Mouse (Mus musculus) hindbrain, embryonic 12.5 days (tissue): ENCODE results near the gene Eepd1. TPM values are rescaled to one million over a fixed set of nuclear protein-coding genes. Genes with fewer than 3 reads are reported as not detected.

Experiments used
- ATAC-seq: fragments of 200-750 bp; cut with Nextera tagmentation; 2 replicates; pipeline ENCODE4 v1.8.0; 2017; ENCODE audit warnings: moderate TSS enrichment; ENCODE audit not compliant: low FRiP score
- H3K27ac ChIP-seq: fragments of 300-500 bp; sonication (generic); 2 replicates; pipeline ENCODE4 v1.5.1; 2016; ENCODE audit warnings: mild to moderate bottlenecking
- H3K27me3 ChIP-seq: fragments of 300-500 bp; sonication (generic); 2 replicates; pipeline ENCODE4 v1.6.1; 2016; ENCODE audit warnings: mild to moderate bottlenecking
- H3K36me3 ChIP-seq: fragments of 300-500 bp; sonication (generic); 2 replicates; pipeline ENCODE4 v1.6.1; 2016; ENCODE audit warnings: mild to moderate bottlenecking
- H3K4me1 ChIP-seq: fragments of 300-500 bp; sonication (generic); 2 replicates; pipeline ENCODE4 v1.6.1; 2016
- H3K4me2 ChIP-seq: fragments of 300-500 bp; sonication (generic); replicated peaks from 2 replicates; pipeline ENCODE4 v1.6.1; 2016; ENCODE audit warnings: mild to moderate bottlenecking
- H3K4me3 ChIP-seq: fragments of 300-500 bp; sonication (generic); 2 replicates; pipeline ENCODE4 v1.5.1; 2016; ENCODE audit warnings: mild to moderate bottlenecking
- H3K9ac ChIP-seq: fragments of 300-500 bp; sonication (generic); 2 replicates; pipeline ENCODE4 v1.6.1; 2016; ENCODE audit warnings: mild to moderate bottlenecking, moderate library complexity
- H3K9me3 ChIP-seq: fragments of 300-500 bp; sonication (generic); replicated peaks from 2 replicates; pipeline ENCODE4 v1.6.1; 2016; ENCODE audit warnings: mild to moderate bottlenecking
- WGBS: fragments of 180-500 bp; shearing (Covaris S2); methylation state at CpG from one replicate; pipeline ENCODE4 v1.1.7; 2016; 5-methylcytosine and 5-hydroxymethylcytosine counted together
- polyA plus RNA-seq: library from polyadenylated mRNA; unstranded; fragments of >200 nt; fragmentation: Nextera tagmentation; extraction: Ambion mirVana; gene quantifications from 2 replicates; pipeline ENCODE4 v1.2.1, GENCODE M21; 2016

Eepd1 gene
- polyA plus RNA-seq, 1 experiment from 2014 or later = 8.0 TPM

GRCm38 (mm10) chr9:25482322-25482998 lies 1.1 kb downstream of the Eepd1 start:
- WGBS = 43% methylated on average over 22 of the region's 22 CpGs
- peak overlapping the region; percentile 88 for H3K4me2 ChIP-seq
- no peak overlapping the region for H3K27ac ChIP-seq
- no peaks in the 10 kb centered on the region for H3K9me3 ChIP-seq
- 0 out of 2 replicates have a peak overlapping the region, but pooled peaks have one; percentile 73 for H3K9ac ChIP-seq
- H3K4me3 ChIP-seq = peak overlapping the region; percentile 72
- no peak for ATAC-seq
- peaks cover 9% of the 10 kb centered on the region for H3K4me1 ChIP-seq
- peaks cover 6% of the 10 kb centered on the region; the same call in 1 of the 2 replicates for H3K27me3 ChIP-seq
- no peaks in the 10 kb centered on the region for H3K36me3 ChIP-seq

DNA sequence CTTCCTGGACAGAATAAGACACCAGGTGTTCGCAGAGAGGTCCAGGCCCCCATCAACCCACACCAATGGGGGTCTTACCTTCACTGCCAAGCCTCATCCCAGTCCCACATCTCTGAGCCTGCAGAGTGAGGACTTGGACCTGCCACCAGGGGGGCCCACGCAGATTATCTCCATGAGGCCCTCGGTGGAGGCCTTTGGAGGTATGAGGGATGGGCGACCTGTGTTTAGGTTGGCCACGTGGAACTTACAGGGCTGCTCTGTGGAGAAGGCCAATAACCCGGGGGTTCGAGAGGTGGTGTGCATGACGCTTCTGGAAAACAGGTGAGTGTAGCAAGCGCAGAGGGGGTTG lies 1.6 kb downstream of the Eepd1 start:
- no peaks in the 10 kb centered on the region for H3K36me3 ChIP-seq
- no peaks in the 10 kb centered on the region for H3K9me3 ChIP-seq
- H3K27me3 ChIP-seq = peaks cover 6% of the 10 kb centered on the region; the same call in 1 of the 2 replicates
- no peak overlapping the region for H3K4me2 ChIP-seq
- no peak overlapping the region for H3K27ac ChIP-seq
- 90% methylated on average over 9 of the region's 9 CpGs for WGBS
- ATAC-seq = no peak
- peaks cover 11% of the 10 kb centered on the region for H3K4me1 ChIP-seq
- no peak overlapping the region for H3K9ac ChIP-seq
- no peak overlapping the region for H3K4me3 ChIP-seq

DNA sequence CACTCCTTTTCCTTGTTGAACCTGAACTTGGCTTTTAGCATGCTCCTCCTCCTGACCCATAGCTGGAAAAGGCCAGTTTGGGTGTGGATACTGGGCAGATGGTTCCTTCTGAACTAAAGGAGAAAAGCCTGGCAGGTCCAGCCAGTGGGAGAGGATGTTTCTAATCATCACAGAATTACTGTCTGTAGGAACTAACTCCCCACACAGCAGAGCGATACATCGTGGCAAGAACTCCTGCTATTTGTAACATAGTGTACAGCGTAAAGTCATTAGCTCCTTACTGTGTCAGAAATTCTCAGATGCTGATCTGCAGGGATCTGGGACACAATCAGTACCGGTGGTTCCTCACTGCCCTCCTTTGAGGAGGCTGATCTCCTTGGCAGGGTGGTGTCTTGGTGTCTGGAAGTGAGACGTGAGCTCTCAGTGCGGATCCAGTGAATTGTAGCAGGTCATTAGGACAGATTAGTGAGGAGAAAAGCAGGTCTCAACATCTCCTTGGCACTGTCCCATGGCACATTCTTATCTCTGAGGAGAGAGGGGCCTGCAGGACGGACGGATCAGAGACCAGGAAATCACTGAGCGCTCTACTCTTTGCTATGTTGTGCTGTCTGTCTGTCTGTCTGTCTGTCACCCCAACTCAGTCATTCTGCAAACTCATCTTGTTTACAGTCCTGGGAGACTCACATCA lies 2.7 kb downstream of the Eepd1 start:
- H3K9ac ChIP-seq = no peak overlapping the region
- no peaks in the 10 kb centered on the region for H3K36me3 ChIP-seq
- H3K4me3 ChIP-seq = no peak overlapping the region
- 76% methylated on average over 9 of the region's 9 CpGs for WGBS
- ATAC-seq = no peak
- peaks cover 11% of the 10 kb centered on the region for H3K4me1 ChIP-seq
- no peak overlapping the region for H3K27ac ChIP-seq
- H3K9me3 ChIP-seq = no peaks in the 10 kb centered on the region
- H3K27me3 ChIP-seq = peaks cover 6% of the 10 kb centered on the region; the same call in 1 of the 2 replicates
- H3K4me2 ChIP-seq = peak overlapping the region; percentile 13; the same call in 1 of the 2 replicates

DNA sequence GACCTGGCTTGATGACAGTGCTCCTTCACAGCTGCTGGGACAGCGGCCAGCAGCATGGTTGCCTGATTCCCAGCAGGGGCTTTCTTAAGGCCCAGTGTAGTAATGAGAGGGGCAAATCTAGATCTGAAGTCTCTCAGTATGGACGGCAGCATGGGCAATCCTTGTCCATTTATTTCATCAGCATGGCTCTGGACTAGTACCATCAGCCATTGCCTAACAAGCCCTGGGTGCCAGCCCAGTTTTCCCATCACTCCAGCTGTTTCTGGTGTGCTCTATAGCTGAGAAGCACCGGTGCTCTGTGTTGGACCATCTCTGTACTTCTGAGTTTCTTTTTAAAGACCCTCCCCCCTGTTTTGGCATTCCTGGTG lies 3.3 kb downstream of the Eepd1 start:
- ATAC-seq = no peak
- Histone ChIP-seq H3K9ac (no peak overlapping the region), H3K4me1 (peaks cover 11% of the 10 kb centered on the region), H3K9me3 (no peaks in the 10 kb centered on the region), H3K27me3 (peaks cover 6% of the 10 kb centered on the region; the same call in 1 of the 2 replicates), H3K27ac (no peak overlapping the region), H3K4me3 (no peak overlapping the region), H3K36me3 (no peaks in the 10 kb centered on the region), H3K4me2 (0 out of 2 replicates have a peak overlapping the region, but pooled peaks have one; percentile 13)
- WGBS = 63% methylated on average over 3 of the region's 3 CpGs

DNA sequence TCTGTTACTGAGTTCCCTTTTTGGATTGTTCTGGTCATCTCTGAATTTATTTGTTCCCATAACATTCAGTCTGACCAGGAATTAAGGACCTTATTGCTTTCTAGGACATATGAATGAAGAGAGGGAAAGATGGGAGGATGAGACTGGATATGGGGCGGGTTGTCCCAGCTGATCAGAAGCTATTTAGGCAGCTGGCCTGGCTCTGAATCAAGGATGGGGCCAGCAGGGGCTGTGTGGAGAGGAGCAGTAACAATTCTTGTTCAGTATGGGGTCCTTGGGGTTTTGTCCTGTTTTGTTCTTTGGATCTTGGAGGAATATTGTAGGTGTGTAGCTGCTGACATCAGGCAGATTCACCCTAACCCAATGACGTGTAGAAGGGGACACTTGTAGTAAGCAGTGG lies 3.7 kb downstream of the Eepd1 start:
- Histone ChIP-seq H3K27me3 (peaks cover 6% of the 10 kb centered on the region; the same call in 1 of the 2 replicates), H3K9ac (no peak overlapping the region), H3K36me3 (no peaks in the 10 kb centered on the region), H3K4me2 (no peak overlapping the region), H3K9me3 (no peaks in the 10 kb centered on the region), H3K4me1 (peaks cover 11% of the 10 kb centered on the region), H3K4me3 (no peak overlapping the region), H3K27ac (no peak overlapping the region)
- WGBS = 75% methylated on average over 2 of the region's 2 CpGs
- ATAC-seq = no peak

- Histone ChIP-seq H3K27me3 (peaks cover 6% of the 10 kb centered on the region; the same call in 1 of the 2 replicates), H3K27ac (no peak overlapping the region), H3K9ac (no peak overlapping the region), H3K4me1 (peaks cover 11% of the 10 kb centered on the region), H3K4me3 (no peak overlapping the region), H3K36me3 (no peaks in the 10 kb centered on the region), H3K4me2 (no peak overlapping the region), H3K9me3 (no peaks in the 10 kb centered on the region)
- ATAC-seq = no peak
- 82% methylated on average over 7 of the region's 7 CpGs for WGBS
Observed at GRCm38 (mm10) chr9:25485406-25485805, 4.1 kb downstream of the Eepd1 start.

- Histone ChIP-seq H3K36me3 (no peaks in the 10 kb centered on the region), H3K4me2 (no peak overlapping the region), H3K27ac (no peak overlapping the region), H3K9me3 (no peaks in the 10 kb centered on the region), H3K4me1 (peaks cover 11% of the 10 kb centered on the region), H3K4me3 (no peak overlapping the region), H3K9ac (no peak overlapping the region), H3K27me3 (peaks cover 6% of the 10 kb centered on the region; the same call in 1 of the 2 replicates)
- WGBS = 88% methylated on average over 9 of the region's 9 CpGs
- ATAC-seq = no peak
Observed at GRCm38 (mm10) chr9:25486246-25486807, 5.0 kb downstream of the Eepd1 start.

DNA sequence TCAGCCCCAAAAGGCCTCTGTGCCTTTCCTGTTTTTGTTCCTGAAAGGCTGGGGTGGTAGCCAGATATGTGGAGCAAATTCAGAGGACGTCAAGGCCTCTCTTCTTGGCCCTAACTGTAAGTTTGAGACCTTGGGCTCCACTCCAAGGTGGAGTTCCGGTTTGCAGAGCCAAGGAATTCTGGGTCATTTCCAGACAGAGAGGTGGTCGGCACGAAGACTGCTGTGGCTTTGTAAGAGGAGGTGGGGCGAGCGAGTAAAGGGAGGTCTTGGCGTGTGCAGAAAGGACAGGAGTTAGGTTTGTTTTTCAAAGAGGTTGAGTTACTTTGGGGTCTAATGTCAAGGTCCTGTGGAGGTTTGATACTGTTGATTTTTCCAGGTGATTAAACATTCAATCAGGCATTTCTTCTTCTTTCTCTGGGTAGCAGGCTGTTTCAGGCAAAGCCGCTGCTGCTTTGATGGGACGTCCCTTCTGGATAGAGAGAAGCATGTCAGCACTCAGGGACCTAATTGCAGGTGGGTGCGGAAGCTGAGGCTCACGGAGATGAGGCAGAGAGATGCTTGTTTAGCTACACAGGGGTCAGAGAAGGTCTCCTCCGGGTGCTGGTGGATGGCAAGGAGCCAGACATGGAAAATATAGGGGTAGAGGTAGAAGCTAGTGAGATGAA lies 6.2 kb downstream of the Eepd1 start:
- no peak for ATAC-seq
- WGBS = 49% methylated on average over 12 of the region's 12 CpGs
- no peak overlapping the region for H3K27ac ChIP-seq
- H3K36me3 ChIP-seq = no peaks in the 10 kb centered on the region
- H3K27me3 ChIP-seq = peaks cover 6% of the 10 kb centered on the region; the same call in 1 of the 2 replicates
- H3K4me2 ChIP-seq = no peak overlapping the region
- H3K4me1 ChIP-seq = peaks cover 6% of the 10 kb centered on the region
- H3K9me3 ChIP-seq = no peaks in the 10 kb centered on the region
- no peak overlapping the region for H3K4me3 ChIP-seq
- no peak overlapping the region for H3K9ac ChIP-seq

DNA sequence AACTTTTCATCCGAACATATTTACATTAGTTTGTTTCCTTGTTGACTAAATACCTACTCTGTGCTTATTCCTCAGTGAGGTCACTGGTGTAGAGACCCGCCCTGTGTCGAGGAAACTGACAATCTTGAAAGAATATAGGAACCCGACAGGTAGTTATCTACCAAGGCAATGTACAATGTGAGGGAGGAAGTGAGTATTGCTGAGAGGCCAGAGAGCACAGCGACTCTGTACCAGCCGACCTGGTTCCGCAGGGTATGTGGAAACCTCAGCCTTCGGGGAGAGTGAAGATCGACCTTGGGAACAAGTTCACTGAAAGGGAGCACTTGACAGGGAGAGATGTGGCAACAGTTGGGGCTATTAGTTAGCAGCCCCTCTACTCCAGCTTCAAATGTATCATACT lies 7.2 kb downstream of the Eepd1 start:
- Histone ChIP-seq H3K27me3 (no peaks in the 10 kb centered on the region), H3K4me2 (no peak overlapping the region), H3K4me1 (peaks cover 2% of the 10 kb centered on the region; the same call in 1 of the 2 replicates), H3K4me3 (no peak overlapping the region), H3K9me3 (no peaks in the 10 kb centered on the region), H3K36me3 (no peaks in the 10 kb centered on the region), H3K9ac (no peak overlapping the region), H3K27ac (no peak overlapping the region)
- ATAC-seq = no peak
- 91% methylated on average over 9 of the region's 9 CpGs for WGBS

DNA sequence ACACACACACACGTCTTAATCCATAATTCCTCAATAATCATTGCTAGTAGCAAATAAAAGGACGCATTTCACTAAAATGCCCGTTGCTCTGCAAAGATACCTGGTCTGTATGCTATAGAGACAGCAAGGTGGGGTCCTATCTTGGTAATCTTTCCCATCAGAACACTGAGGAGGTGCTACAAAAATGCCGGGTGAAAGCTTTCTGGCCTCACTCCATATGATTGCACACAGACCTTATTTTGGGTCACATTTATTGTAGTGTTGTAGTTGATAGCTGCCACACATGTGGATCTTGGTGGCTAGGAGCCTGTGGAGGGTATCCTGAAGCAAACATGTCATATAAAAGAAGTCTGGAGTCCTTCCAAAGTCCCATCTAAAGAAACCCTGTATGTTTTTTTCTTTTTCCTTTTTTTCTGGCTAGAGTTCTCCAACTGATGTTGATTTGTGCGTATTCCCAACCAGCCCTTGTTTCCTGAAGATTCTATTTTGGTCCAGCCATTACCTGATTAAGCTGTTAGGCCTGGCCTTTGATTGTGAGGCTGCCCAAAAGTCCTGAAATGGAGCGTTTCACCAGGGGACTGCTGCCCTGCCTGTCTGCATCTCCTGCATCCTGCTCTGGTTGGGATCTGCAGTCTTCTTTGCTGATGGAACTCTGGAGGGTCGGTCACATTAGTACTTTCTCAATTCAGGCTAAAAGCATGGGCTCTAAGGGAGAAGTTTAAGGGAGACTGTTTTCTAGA lies 8.0 kb downstream of the Eepd1 start:
- WGBS = 89% methylated on average over 7 of the region's 7 CpGs
- H3K36me3 ChIP-seq = no peaks in the 10 kb centered on the region
- no peak overlapping the region for H3K4me3 ChIP-seq
- H3K27me3 ChIP-seq = no peaks in the 10 kb centered on the region
- ATAC-seq = no peak
- H3K4me2 ChIP-seq = no peak overlapping the region
- no peaks in the 10 kb centered on the region for H3K9me3 ChIP-seq
- H3K9ac ChIP-seq = no peak overlapping the region
- no peak overlapping the region for H3K27ac ChIP-seq
- peaks cover 2% of the 10 kb centered on the region; the same call in 1 of the 2 replicates for H3K4me1 ChIP-seq

GRCm38 (mm10) chr9:25490278-25491145 lies 9.2 kb downstream of the Eepd1 start:
- Histone ChIP-seq H3K9ac (no peak overlapping the region), H3K9me3 (no peaks in the 10 kb centered on the region), H3K27me3 (no peaks in the 10 kb centered on the region), H3K36me3 (no peaks in the 10 kb centered on the region), H3K4me1 (peaks cover 2% of the 10 kb centered on the region; the same call in 1 of the 2 replicates), H3K27ac (no peak overlapping the region), H3K4me3 (no peak overlapping the region), H3K4me2 (no peak overlapping the region)
- ATAC-seq = no peak
- 65% methylated on average over 13 of the region's 13 CpGs for WGBS
